Mouse (Mus musculus): ENCODE data around the gene Iqcb1.
A peak's percentile ranks its signal among the peaks of the same experiment; 100 is the strongest.
"Not testable (repeated sequence)": the region's sequence is repeated elsewhere in the genome, so short reads cannot be mapped to it uniquely, and the experiment has no call there.

Iqcb1 gene

GRCm38 (mm10) chr16:36828054-36828786 is at the start of gene Iqcb1:
TSS of gene Iqcb1 (plus strand) at chr16:36828385.
- DNase-seq (ENCODE audit: low read depth, low spot score) = peak; percentile 48

- no peak for DNase-seq (ENCODE audit: low read depth, low spot score)
Measured at GRCm38 (mm10) chr16:36784146-36784545, 44.0 kb upstream of the Iqcb1 start.

GRCm38 (mm10) chr16:36784594-36785313 is 43.4 kb upstream of the Iqcb1 start, which contains the start of gene Slc15a2:
TSS of gene Slc15a2 (minus strand) at chr16:36784962.
- peak; percentile 26 for DNase-seq (ENCODE audit: low read depth, low spot score)

- no peak for DNase-seq (ENCODE audit: low read depth, low spot score)
Measured at GRCm38 (mm10) chr16:36786466-36786865, 41.7 kb upstream of the Iqcb1 start.

GRCm38 (mm10) chr16:36790166-36790565 is 38.0 kb upstream of the Iqcb1 start:
- DNase-seq (ENCODE audit: low read depth, low spot score) = no peak

- DNase-seq (ENCODE audit: low read depth, low spot score) = no peak
Measured at GRCm38 (mm10) chr16:36794976-36795375, 33.2 kb upstream of the Iqcb1 start.

GRCm38 (mm10) chr16:36798334-36798733 is 29.9 kb upstream of the Iqcb1 start:
- no peak for DNase-seq (ENCODE audit: low read depth, low spot score)

- DNase-seq (ENCODE audit: low read depth, low spot score) = no peak
Measured at GRCm38 (mm10) chr16:36802361-36802760, 25.8 kb upstream of the Iqcb1 start.

- DNase-seq (ENCODE audit: low read depth, low spot score) = no peak
Measured at GRCm38 (mm10) chr16:36808616-36809015, 19.6 kb upstream of the Iqcb1 start.

- no peak for DNase-seq (ENCODE audit: low read depth, low spot score)
Measured at GRCm38 (mm10) chr16:36813680-36814079, 14.5 kb upstream of the Iqcb1 start.

GRCm38 (mm10) chr16:36816916-36817315 is 11.3 kb upstream of the Iqcb1 start:
- DNase-seq (ENCODE audit: low read depth, low spot score) = no peak

GRCm38 (mm10) chr16:36817321-36817926 is 10.8 kb upstream of the Iqcb1 start:
- peak; percentile 78 for DNase-seq (ENCODE audit: low read depth, low spot score)

GRCm38 (mm10) chr16:36820016-36820415 is 8.2 kb upstream of the Iqcb1 start:
- DNase-seq (ENCODE audit: low read depth, low spot score) = no peak

- DNase-seq (ENCODE audit: low read depth, low spot score) = no peak
Measured at GRCm38 (mm10) chr16:36820747-36821146, 7.4 kb upstream of the Iqcb1 start.

GRCm38 (mm10) chr16:36821474-36821873 is 6.7 kb upstream of the Iqcb1 start:
- DNase-seq (ENCODE audit: low read depth, low spot score) = no peak

- DNase-seq (ENCODE audit: low read depth, low spot score) = no peak
Measured at GRCm38 (mm10) chr16:36827611-36828053, 553 bp upstream of the Iqcb1 start.

GRCm38 (mm10) chr16:36828820-36829219 is 635 bp downstream of the Iqcb1 start:
- no peak for DNase-seq (ENCODE audit: low read depth, low spot score)

GRCm38 (mm10) chr16:36846894-36847293 is 18.7 kb downstream of the Iqcb1 start:
- not testable (repeated sequence) for DNase-seq (ENCODE audit: low read depth, low spot score)

GRCm38 (mm10) chr16:36851202-36851601 is 23.0 kb downstream of the Iqcb1 start:
- DNase-seq (ENCODE audit: low read depth, low spot score) = no peak

GRCm38 (mm10) chr16:36863585-36863984 is 35.4 kb downstream of the Iqcb1 start:
- no peak for DNase-seq (ENCODE audit: low read depth, low spot score)

GRCm38 (mm10) chr16:36869442-36869841 is 41.3 kb downstream of the Iqcb1 start:
- no peak for DNase-seq (ENCODE audit: low read depth, low spot score)

GRCm38 (mm10) chr16:36874583-36875275 is 46.5 kb downstream of the Iqcb1 start, which contains the start of the genes Eaf2 and Golgb1:
TSS of gene Eaf2 (minus strand) at chr16:36875003.
TSS of gene Golgb1 (plus strand) at chr16:36875140.
- peak; percentile 100 for DNase-seq (ENCODE audit: low read depth, low spot score)
